Mouse (Mus musculus) CH12.LX (cell line): ENCODE measurements around the gene Tac2. TPM values are rescaled to one million over a fixed set of nuclear protein-coding genes. Genes with fewer than 3 reads are reported as not detected.
A peak's percentile ranks its signal among the peaks of the same experiment; 100 is the strongest.

ENCODE experiments used
- DNase-seq: peaks from one replicate; pipeline ENCODE4 v3.0.0-alpha.2; 2013; ENCODE audit errors: extremely low read depth
- H3K27ac ChIP-seq: 2 replicates; pipeline ENCODE4 v1.5.1; 2012; ENCODE audit warnings: low read depth, mild to moderate bottlenecking, control low read depth, moderate library complexity; ENCODE audit not compliant: insufficient read depth
- H3K27me3 ChIP-seq: replicated peaks from 2 replicates; pipeline ENCODE3; 2012; ENCODE audit warnings: inconsistent platforms
- H3K36me3 ChIP-seq, 2 experiments: replicated peaks in 1 of 2; 2 replicates each; pipeline versions ENCODE3 to v1.6.1; 2012; ENCODE audit warnings: inconsistent platforms in 1 of 2, low read length in 1 of 2, mild to moderate bottlenecking in 1 of 2, mixed read lengths in 1 of 2, moderate library complexity in 1 of 2; ENCODE audit not compliant: control insufficient read depth in 1 of 2, insufficient read depth in 1 of 2
- H3K4me1 ChIP-seq, 2 experiments: 2 replicates each; pipeline ENCODE4 v1.6.1; 2012; ENCODE audit warnings: inconsistent platforms in 1 of 2, moderate library complexity in 1 of 2; ENCODE audit not compliant: insufficient read depth in 2 of 2, control insufficient read depth in 1 of 2
- H3K4me2 ChIP-seq: 2 replicates; pipeline ENCODE4 v1.6.1; 2012; ENCODE audit warnings: low read depth, mild to moderate bottlenecking, control low read depth; ENCODE audit not compliant: poor library complexity, insufficient read depth, severe bottlenecking
- H3K4me3 ChIP-seq, 3 experiments: fragments of 150-350 bp in 1 of 3; sonication (generic) in 1 of 3; replicated peaks in 1 of 3; 2 replicates each; pipeline versions ENCODE3 to v1.5.1; 2011 to 2012; ENCODE audit warnings: low read depth in 2 of 3, low read length in 2 of 3, mild to moderate bottlenecking in 2 of 3, moderate library complexity in 2 of 3, control low read depth in 1 of 3, improper control_type of control experiment in 1 of 3, inconsistent platforms in 1 of 3, mixed read lengths in 1 of 3; ENCODE audit not compliant: poor library complexity in 1 of 3
- H3K79me2 ChIP-seq: replicated peaks from 2 replicates; pipeline ENCODE4 v1.6.1; 2012; ENCODE audit warnings: mild to moderate bottlenecking, moderate library complexity; ENCODE audit not compliant: control insufficient read depth, poor library complexity, insufficient read depth, severe bottlenecking; ENCODE audit errors: extremely low read depth
- H3K9ac ChIP-seq: 2 replicates; pipeline ENCODE4 v1.6.1; 2012; ENCODE audit warnings: low read depth, mild to moderate bottlenecking, control low read depth, moderate library complexity; ENCODE audit not compliant: insufficient read depth
- H3K9me3 ChIP-seq: replicated peaks from 2 replicates; pipeline ENCODE3; 2012; ENCODE audit warnings: low read length, inconsistent platforms, mixed read lengths
- BHLHE40 ChIP-seq: IDR thresholded peaks from 2 replicates; pipeline ENCODE4 v1.6.1; 2011; ENCODE audit warnings: mild to moderate bottlenecking, low read depth, low read length, improper control_type of control experiment
- CHD1 ChIP-seq: IDR thresholded peaks from 2 replicates; pipeline ENCODE4 v1.6.1; 2012; ENCODE audit warnings: low read depth, low read length, improper control_type of control experiment, inconsistent platforms
- CHD2 ChIP-seq: IDR thresholded peaks from 2 replicates; pipeline ENCODE4 v1.6.1; 2011; ENCODE audit warnings: low read length, improper control_type of control experiment
- CTCF ChIP-seq, 2 experiments: IDR thresholded peaks in 1 of 2; conservative IDR thresholded peaks in 1 of 2; 2 replicates each; pipeline ENCODE4 v1.5.1; 2011 to 2012; ENCODE audit warnings: low read depth in 2 of 2, low read length in 2 of 2, improper control_type of control experiment in 1 of 2, inconsistent platforms in 1 of 2, mild to moderate bottlenecking in 1 of 2, moderate library complexity in 1 of 2
- E2F4 ChIP-seq: IDR thresholded peaks from 2 replicates; pipeline ENCODE4 v1.6.1; 2011; ENCODE audit warnings: low read depth, low read length, improper control_type of control experiment; ENCODE audit not compliant: insufficient replicate concordance
- ELF1 ChIP-seq: IDR thresholded peaks from 2 replicates; pipeline ENCODE4 v1.6.1; 2014; ENCODE audit warnings: low read depth, mild to moderate bottlenecking, inconsistent platforms, low read length, improper control_type of control experiment
- EP300 ChIP-seq: IDR thresholded peaks from 2 replicates; pipeline ENCODE4 v1.6.1; 2011; ENCODE audit warnings: low read length, improper control_type of control experiment
- ETS1 ChIP-seq: conservative IDR thresholded peaks from 2 replicates; pipeline ENCODE4 v1.6.1; 2012; ENCODE audit warnings: low read depth, mild to moderate bottlenecking, inconsistent platforms, low read length, improper control_type of control experiment, moderate library complexity
- GABPA ChIP-seq: IDR thresholded peaks from 2 replicates; pipeline ENCODE4 v1.6.1; 2012; ENCODE audit warnings: low read depth, low read length, improper control_type of control experiment, inconsistent platforms; ENCODE audit not compliant: insufficient replicate concordance
- HCFC1 ChIP-seq: IDR thresholded peaks from 2 replicates; pipeline ENCODE4 v1.6.1; 2012; ENCODE audit warnings: low read depth, mild to moderate bottlenecking, inconsistent platforms, low read length, improper control_type of control experiment
- IRF4 ChIP-seq: IDR thresholded peaks from 2 replicates; pipeline ENCODE4 v1.6.1; 2014; ENCODE audit warnings: low read depth, mild to moderate bottlenecking, inconsistent platforms, low read length, improper control_type of control experiment
- JUN ChIP-seq: IDR thresholded peaks from 2 replicates; pipeline ENCODE4 v1.6.1; 2011; ENCODE audit warnings: low read depth, mild to moderate bottlenecking, low read length, improper control_type of control experiment, moderate library complexity; ENCODE audit not compliant: insufficient read depth
- JUND ChIP-seq: conservative IDR thresholded peaks from 2 replicates; pipeline ENCODE4 v1.6.1; 2011; ENCODE audit warnings: low read depth, low read length, improper control_type of control experiment
- KAT2A ChIP-seq: IDR thresholded peaks from 2 replicates; pipeline ENCODE4 v1.6.1; 2012; ENCODE audit warnings: low read length, improper control_type of control experiment, inconsistent platforms; ENCODE audit not compliant: insufficient replicate concordance
- MAFK ChIP-seq: IDR thresholded peaks from 2 replicates; pipeline ENCODE4 v1.6.1; 2011; ENCODE audit warnings: low read length, improper control_type of control experiment; ENCODE audit not compliant: insufficient replicate concordance
- MAX ChIP-seq: IDR thresholded peaks from 2 replicates; pipeline ENCODE4 v1.6.1; 2011; ENCODE audit warnings: low read length, improper control_type of control experiment
- MAZ ChIP-seq: IDR thresholded peaks from 2 replicates; pipeline ENCODE4 v1.6.1; 2012; ENCODE audit warnings: low read depth, mild to moderate bottlenecking, inconsistent platforms, low read length, improper control_type of control experiment, moderate library complexity
- MEF2A ChIP-seq: IDR thresholded peaks from 2 replicates; pipeline ENCODE4 v1.6.1; 2014; ENCODE audit warnings: low read depth, mild to moderate bottlenecking, inconsistent platforms, low read length, improper control_type of control experiment, borderline replicate concordance
- MXI1 ChIP-seq: IDR thresholded peaks from 2 replicates; pipeline ENCODE4 v1.6.1; 2011; ENCODE audit warnings: mild to moderate bottlenecking, low read depth, low read length, improper control_type of control experiment
- MYC ChIP-seq: IDR thresholded peaks from 2 replicates; pipeline ENCODE4 v1.6.1; 2011; ENCODE audit warnings: low read depth, mild to moderate bottlenecking, improper control_type of control experiment, low read length
- NELFE ChIP-seq: IDR thresholded peaks from 2 replicates; pipeline ENCODE4 v1.6.1; 2011; ENCODE audit warnings: low read depth, low read length, improper control_type of control experiment
- NRF1 ChIP-seq: IDR thresholded peaks from 2 replicates; pipeline ENCODE4 v1.6.1; 2014; ENCODE audit warnings: low read depth, mild to moderate bottlenecking, inconsistent platforms, low read length, improper control_type of control experiment, moderate library complexity
- PAX5 ChIP-seq: IDR thresholded peaks from 2 replicates; pipeline ENCODE4 v1.6.1; 2012; ENCODE audit warnings: low read length, inconsistent platforms, mixed read lengths
- POLR2A ChIP-seq: IDR thresholded peaks from 2 replicates; pipeline ENCODE4 v1.6.1; 2011; ENCODE audit warnings: low read depth, mild to moderate bottlenecking, improper control_type of control experiment, low read length
- POLR2AphosphoS2 ChIP-seq: IDR thresholded peaks from 2 replicates; pipeline ENCODE4 v1.6.1; 2011; ENCODE audit warnings: low read depth, low read length, improper control_type of control experiment
- RAD21 ChIP-seq: IDR thresholded peaks from 2 replicates; pipeline ENCODE4 v1.6.1; 2011; ENCODE audit warnings: low read depth, mild to moderate bottlenecking, low read length, improper control_type of control experiment, moderate library complexity
- RCOR1 ChIP-seq: conservative IDR thresholded peaks from 2 replicates; pipeline ENCODE4 v1.6.1; 2012; ENCODE audit warnings: low read depth, mild to moderate bottlenecking, inconsistent platforms, low read length, improper control_type of control experiment
- SIN3A ChIP-seq: IDR thresholded peaks from 2 replicates; pipeline ENCODE4 v1.6.1; 2012; ENCODE audit warnings: low read length, improper control_type of control experiment, inconsistent platforms
- SMC3 ChIP-seq: IDR thresholded peaks from 2 replicates; pipeline ENCODE4 v1.6.1; 2011; ENCODE audit warnings: low read depth, low read length, improper control_type of control experiment
- TBP ChIP-seq: conservative IDR thresholded peaks from 2 replicates; pipeline ENCODE4 v1.6.1; 2011; ENCODE audit warnings: low read depth, low read length, improper control_type of control experiment
- TCF12 ChIP-seq: IDR thresholded peaks from 2 replicates; pipeline ENCODE4 v1.6.1; 2014; ENCODE audit warnings: low read depth, mild to moderate bottlenecking, inconsistent platforms, low read length, improper control_type of control experiment
- UBTF ChIP-seq: IDR thresholded peaks from 2 replicates; pipeline ENCODE4 v1.6.1; 2012; ENCODE audit warnings: low read depth, mild to moderate bottlenecking, inconsistent platforms, low read length, improper control_type of control experiment, moderate library complexity
- USF1 ChIP-seq: IDR thresholded peaks from 2 replicates; pipeline ENCODE4 v1.6.1; 2014; ENCODE audit warnings: low read depth, mild to moderate bottlenecking, inconsistent platforms, low read length, improper control_type of control experiment
- USF2 ChIP-seq: conservative IDR thresholded peaks from 2 replicates; pipeline ENCODE4 v1.6.1; 2011; ENCODE audit warnings: low read depth, low read length, improper control_type of control experiment
- ZC3H11A ChIP-seq: IDR thresholded peaks from 2 replicates; pipeline ENCODE4 v1.6.1; 2012; ENCODE audit warnings: low read depth, mild to moderate bottlenecking, inconsistent platforms, low read length, improper control_type of control experiment
- ZKSCAN1 ChIP-seq: IDR thresholded peaks from 2 replicates; pipeline ENCODE4 v1.6.1; 2012; ENCODE audit warnings: low read depth, inconsistent platforms, low read length, improper control_type of control experiment, borderline replicate concordance
- ZMIZ1 ChIP-seq: IDR thresholded peaks from 2 replicates; pipeline ENCODE4 v1.6.1; 2012; ENCODE audit warnings: low read depth, mild to moderate bottlenecking, inconsistent platforms, low read length, improper control_type of control experiment
- ZNF384 ChIP-seq: IDR thresholded peaks from 2 replicates; pipeline ENCODE4 v1.6.1; 2012; ENCODE audit warnings: low read depth, low read length, improper control_type of control experiment, inconsistent platforms
- dilution Hi-C: fragments of 300-500 bp; cut with MboI; formaldehyde crosslinking; loops from 2 replicates; pipeline ENCODE4 v1.14.3; 2020; ENCODE audit warnings: low sequenced_read_pairs; ENCODE audit not compliant: extremely low pct_unique_long_range_greater_than_20kb, extremely low pct_ligation_motif_present
- in situ Hi-C: fragments of 300-500 bp; cut with MboI; formaldehyde crosslinking; loops from 3 replicates; pipeline ENCODE4 v1.14.3; 2019; ENCODE audit warnings: low sequenced_read_pairs, low pct_ligation_motif_present, low pct_unique_long_range_greater_than_20kb, mixed read lengths
- polyA plus RNA-seq: library from polyadenylated mRNA; unstranded; fragments of >175 nt; gene quantifications from 2 replicates; pipeline ENCODE4 v1.2.1, GENCODE M21; 2012; ENCODE audit warnings: low read depth; ENCODE audit not compliant: insufficient read length
- total RNA-seq, 2 experiments: library from RNA; depleted of rRNA; stranded (reverse); fragments of 300-350 nt in 1 of 2; fragments of >200 nt in 1 of 2; gene quantifications; 2 replicates each; pipeline ENCODE4 v1.2.3; 2012 to 2014

Tac2 gene
- total and polyA plus RNA-seq, 3 experiments = not detected

DNA sequence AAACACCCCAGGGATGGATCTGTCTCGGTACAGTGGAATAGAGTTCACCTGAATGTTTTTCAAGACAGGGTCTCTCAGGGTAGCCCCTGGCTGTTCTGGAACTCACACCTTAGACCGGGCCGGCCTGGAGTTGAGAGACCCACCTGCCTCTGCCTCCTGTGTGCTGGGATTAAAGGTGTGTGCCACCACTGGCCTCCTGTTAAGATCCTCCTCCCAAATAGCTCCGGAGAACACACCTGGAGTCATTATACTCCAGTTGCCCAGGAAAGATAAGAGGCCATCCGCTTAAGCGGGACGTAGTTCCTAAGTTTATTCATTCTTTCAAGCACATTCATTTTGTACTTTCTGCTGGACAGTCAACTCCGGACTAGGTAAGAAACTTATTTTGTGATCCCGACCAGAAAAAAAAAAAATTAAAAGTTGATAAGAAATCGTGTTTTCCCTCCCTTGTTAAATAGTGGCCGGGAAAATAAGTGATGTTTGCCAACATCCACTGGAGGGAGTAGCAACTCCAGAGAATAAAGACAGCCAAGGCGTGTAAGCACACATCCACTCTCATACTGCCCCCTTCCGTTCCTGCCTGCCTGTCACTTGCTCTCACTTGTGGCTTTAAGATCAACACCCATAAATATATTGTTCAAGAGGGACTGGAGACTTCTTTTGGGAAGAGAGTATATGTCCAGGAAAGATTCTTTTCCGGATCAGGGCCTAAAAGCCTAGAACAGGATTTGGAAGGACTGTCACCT lies 46.5 kb upstream of the Tac2 start:
- H3K27ac ChIP-seq = no peak overlapping the region
- peak; percentile 50; the same call in 1 of the 2 replicates for TF ChIP-seq E2F4
- TF ChIP-seq POLR2AphosphoS2 = no peak
- TF ChIP-seq MAX = peak; percentile 65; the same call in 1 of the 2 replicates
- TF ChIP-seq TCF12 = no peak
- TF ChIP-seq ZMIZ1 = no peak
- TF ChIP-seq ETS1 = no peak
- peak; percentile 79 for TF ChIP-seq RAD21
- no peak for TF ChIP-seq MXI1
- peak; percentile 60; the same call in 1 of the 2 replicates for TF ChIP-seq NELFE
- peak; percentile 50 to 99 for TF ChIP-seq CTCF (conservative IDR thresholded peaks at IDR 0.05 in 1 of 2, IDR thresholded peaks at IDR 0.05 in 1 of 2; ENCODE audit: low read depth in 2 of 2, low read length in 2 of 2)
- TF ChIP-seq MAZ = peak; percentile 45; the same call in 1 of the 2 replicates
- TF ChIP-seq MAFK = no peak
- TF ChIP-seq IRF4 = no peak; the same call in 1 of the 2 replicates
- TF ChIP-seq GABPA = no peak
- TF ChIP-seq ZC3H11A = peak; percentile 30; the same call in 1 of the 2 replicates
- peak; percentile 93 for TF ChIP-seq SMC3
- TF ChIP-seq BHLHE40 = peak; percentile 49; the same call in 1 of the 2 replicates
- no peak for TF ChIP-seq EP300
- no peak for TF ChIP-seq ELF1
- TF ChIP-seq USF1 = no peak
- no peak for TF ChIP-seq JUN
- no peak; the same call in 1 of the 2 replicates for TF ChIP-seq HCFC1
- TF ChIP-seq SIN3A = peak; percentile 82
- TF ChIP-seq JUND = no peak
- no peak for TF ChIP-seq UBTF
- 0 out of 2 replicates have a peak, but pooled peaks have one; percentile 8 for TF ChIP-seq ZNF384
- TF ChIP-seq MYC = peak; percentile 87
- no peak for TF ChIP-seq TBP
- no peak for TF ChIP-seq NRF1
- no peak for TF ChIP-seq ZKSCAN1
- no peak for TF ChIP-seq USF2
- TF ChIP-seq CHD1 = no peak
- no peak for TF ChIP-seq RCOR1
- no peak for TF ChIP-seq CHD2
- 0 out of 2 replicates have a peak, but pooled peaks have one; percentile 19 for TF ChIP-seq MEF2A
- no peak for TF ChIP-seq PAX5
- no peak for TF ChIP-seq KAT2A
- TF ChIP-seq POLR2A = no peak
- peak overlapping the region; percentile 53 for H3K9ac ChIP-seq
- H3K79me2 ChIP-seq = peaks cover 7% of the 10 kb centered on the region
- H3K9me3 ChIP-seq = no peaks in the 10 kb centered on the region
- dilution Hi-C loops = no loop called here
- peak; percentile 79 for DNase-seq
- H3K4me1 ChIP-seq = peaks cover 4 to 27% of the 10 kb centered on the region in 2 experiments; a peak in 2 of 4 replicates
- no peaks in the 10 kb centered on the region for H3K27me3 ChIP-seq
- H3K4me2 ChIP-seq = peak overlapping the region; percentile 96
- in situ Hi-C loops = loop anchor here (10.0 kb wide), 1 partner anchor 57 kb away; the partner anchor contains the start of gene Zbtb39
- H3K4me3 ChIP-seq = peak overlapping the region; percentile 67 to 83 (median 80)
- H3K36me3 ChIP-seq = peaks cover 0 to 16% of the 10 kb centered on the region in 2 experiments
